28 mouse cellular contexts compared by ENCODE assay signal in genomic region chr6:92857761-92858160, GRCm38 (mm10). TPM values are rescaled to one million over a fixed set of nuclear protein-coding genes. Genes with fewer than 3 reads are reported as not detected.
A peak's percentile ranks its signal among the peaks of the same experiment; 100 is the strongest.
DNase-seq lines count a peak whose midpoint lies in the region; ATAC-seq lines count a peak whose summit lies in the region.
"Had no signal": no experiment of that assay in that cellular context is flagged by ENCODE, and none has a peak within 500 bp of the region (broad histone marks: within the 10 kb centered on the region; RNA-seq: fewer than 3 reads in every experiment).

No protein-coding gene starts in this region.

- H3K27me3 ChIP-seq in embryonic facial prominence, embryonic 12.5 days = no peaks in the 10 kb centered on the region
- no peaks in the 10 kb centered on the region for H3K27me3 ChIP-seq in embryonic facial prominence, embryonic 10.5 days (replicated peaks; ENCODE audit: low read depth, poor library complexity, severe bottlenecking)
- no peaks in the 10 kb centered on the region for H3K27me3 ChIP-seq in kidney, embryonic 16.5 days (ENCODE audit: insufficient read depth, low read length)
- H3K27me3 ChIP-seq: CH12.LX; forebrain, embryonic 13.5 days; forebrain, embryonic 15.5 days; Patski had no signal

- H3K9ac ChIP-seq in embryonic facial prominence, embryonic 12.5 days = no peak overlapping the region
- H3K9ac ChIP-seq in kidney, embryonic 16.5 days (replicated peaks; ENCODE audit: low read length) = no peak overlapping the region
- H3K9ac ChIP-seq: forebrain, embryonic 13.5 days; forebrain, embryonic 15.5 days; forebrain, postnatal 0 days had no signal

- H3K9me3 ChIP-seq in embryonic facial prominence, embryonic 12.5 days = no peaks in the 10 kb centered on the region
- no peaks in the 10 kb centered on the region for H3K9me3 ChIP-seq in embryonic facial prominence, embryonic 10.5 days
- no peaks in the 10 kb centered on the region for H3K9me3 ChIP-seq in kidney, embryonic 16.5 days (ENCODE audit: low read length)
- H3K9me3 ChIP-seq: forebrain, embryonic 13.5 days; forebrain, embryonic 15.5 days had no signal

- no peak overlapping the region for H3K27ac ChIP-seq in embryonic facial prominence, embryonic 12.5 days
- H3K27ac ChIP-seq in embryonic facial prominence, embryonic 10.5 days (replicated peaks) = no peak overlapping the region
- peak overlapping the region; percentile 17; the same call in 1 of the 2 replicates for H3K27ac ChIP-seq in kidney, embryonic 16.5 days (ENCODE audit: low read length)
- 0 out of 2 replicates have a peak overlapping the region, but pooled peaks have one; percentile 5 for H3K27ac ChIP-seq in brown adipose tissue, adult 24 weeks (replicated peaks; ENCODE audit: low read depth, low read length)
- H3K27ac ChIP-seq: forebrain, embryonic 13.5 days; forebrain, embryonic 15.5 days had no signal

- intact Hi-C loops in heart, postnatal 25 days (cut with DNase I) = no loop called here

- H3K36me3 ChIP-seq in embryonic facial prominence, embryonic 12.5 days = 0 out of 2 replicates have a peak, but pooled peaks cover 12% of the 10 kb centered on the region
- peaks cover 27% of the 10 kb centered on the region for H3K36me3 ChIP-seq in embryonic facial prominence, embryonic 10.5 days (replicated peaks)
- H3K36me3 ChIP-seq in kidney, embryonic 16.5 days (ENCODE audit: insufficient read depth, low read length) = peaks cover 29% of the 10 kb centered on the region
- H3K36me3 ChIP-seq: forebrain, embryonic 15.5 days; G1E had no signal

- no peak for DNase-seq in embryonic facial prominence, embryonic 10.5 days (ENCODE audit: low spot score)
- DNase-seq in heart, adult 11 months = peak; percentile 90
- DNase-seq in heart, postnatal 25 days (ENCODE audit: low spot score) = no peak
- no peak for DNase-seq in kidney, adult 9 months
- DNase-seq: adrenal gland, adult 8-10 months; adrenal gland, postnatal 14 days; adrenal gland, postnatal 36 days; B cell, adult 2 months; cerebellum, adult 11 months; cerebellum, adult 18-20 months; cerebellum, adult 8-10 months; cerebellum, postnatal 10 days; cerebellum, postnatal 25 days; forebrain, postnatal 0 days had no signal

- H3K4me2 ChIP-seq in embryonic facial prominence, embryonic 12.5 days (replicated peaks) = no peak overlapping the region
- H3K4me2 ChIP-seq in kidney, embryonic 16.5 days (replicated peaks; ENCODE audit: low read depth, low read length) = no peak overlapping the region
- H3K4me2 ChIP-seq: forebrain, embryonic 13.5 days; forebrain, embryonic 15.5 days had no signal

- peaks cover 4% of the 10 kb centered on the region; the same call in 1 of the 2 replicates for H3K4me1 ChIP-seq in embryonic facial prominence, embryonic 12.5 days
- H3K4me1 ChIP-seq in embryonic facial prominence, embryonic 10.5 days = peaks cover 21% of the 10 kb centered on the region
- H3K4me1 ChIP-seq in kidney, embryonic 16.5 days (ENCODE audit: insufficient read depth, low read length) = peaks cover 25% of the 10 kb centered on the region
- peaks cover 10% of the 10 kb centered on the region; the same call in 1 of the 2 replicates for H3K4me1 ChIP-seq in brown adipose tissue, adult 24 weeks (ENCODE audit: control insufficient read depth, insufficient read depth, insufficient read length, low read length)
- H3K4me1 ChIP-seq: forebrain, embryonic 13.5 days; forebrain, embryonic 15.5 days had no signal

- WGBS in embryonic facial prominence, embryonic 12.5 days = 92% methylated on average over 13 of the region's 13 CpGs
- WGBS in embryonic facial prominence, embryonic 10.5 days = 90% methylated on average over 13 of the region's 13 CpGs
- WGBS in kidney, embryonic 16.5 days = 89% methylated on average over 13 of the region's 13 CpGs

- 0 out of 2 replicates have a peak, but pooled peaks have one; percentile 41 for ATAC-seq in embryonic facial prominence, embryonic 12.5 days (ENCODE audit: insufficient number of reproducible peaks, insufficient read depth, low FRiP score, low TSS enrichment)
- no peak for ATAC-seq in kidney, embryonic 16.5 days (ENCODE audit: low FRiP score, low TSS enrichment)
- ATAC-seq: activated CD4-positive, CD25-positive, alpha-beta regulatory T cell, adult 4 months; CD4-positive, CD25-positive, alpha-beta regulatory T cell, adult 4 months; forebrain, embryonic 13.5 days; forebrain, embryonic 15.5 days; forebrain, postnatal 0 days; Patski had no signal

- no peak overlapping the region for H3K4me3 ChIP-seq in embryonic facial prominence, embryonic 12.5 days
- H3K4me3 ChIP-seq in embryonic facial prominence, embryonic 10.5 days = no peak overlapping the region
- no peak overlapping the region for H3K4me3 ChIP-seq in kidney, embryonic 16.5 days (ENCODE audit: low read length)
- no peak overlapping the region for H3K4me3 ChIP-seq in brown adipose tissue, adult 24 weeks (ENCODE audit: insufficient read depth, low read depth, low read length)
- H3K4me3 ChIP-seq: forebrain, embryonic 13.5 days; forebrain, embryonic 15.5 days had no signal

RNA-seq across cellular contexts. Expression of gene Gm15737, which starts 11.4 kb away (rescaled TPM):
- 0.13 and 0.15 TPM in 2 replicates for polyA plus RNA-seq in embryonic facial prominence, embryonic 12.5 days (2016; fragmentation: Nextera tagmentation; extraction: Ambion mirVana)
- polyA plus RNA-seq in embryonic facial prominence, embryonic 10.5 days (2016; fragmentation: Nextera tagmentation; extraction: Ambion mirVana) = not detected in 2 replicates
- total RNA-seq in heart, postnatal 25 days (2021) = under 1 TPM; 0.29 to 0.39 TPM
- polyA plus RNA-seq in kidney, embryonic 16.5 days (2015; fragmentation: Nextera tagmentation; extraction: Ambion mirVana) = 0.04 and 0.12 TPM in 2 replicates
- not detected in 2 replicates for polyA plus RNA-seq in brown adipose tissue, adult 24 weeks (2012; ENCODE audit: insufficient read depth, insufficient read length, missing spikeins)
- total RNA-seq: adrenal gland, adult 18-20 months; adrenal gland, postnatal 14 days; adrenal gland, postnatal 36 days; CH12.LX; forebrain, postnatal 0 days had no signal
- polyA plus RNA-seq: activated CD4-positive, CD25-positive, alpha-beta regulatory T cell, adult 4 months; CD4-positive, CD25-positive, alpha-beta regulatory T cell, adult 4 months; cortical plate, adult 2 months; embryonic facial prominence, embryonic 11.5 days; forebrain, embryonic 11.5 days; forebrain, embryonic 13.5 days; forebrain, embryonic 15.5 days; forebrain, postnatal 0 days; G1E had no signal

RNA-seq across cellular contexts. Expression of gene A730049H05Rik, which starts 41.5 kb away (rescaled TPM):
- polyA plus RNA-seq in embryonic facial prominence, embryonic 12.5 days (2016; fragmentation: Nextera tagmentation; extraction: Ambion mirVana) = 1.3 and 1.6 TPM in 2 replicates
- polyA plus RNA-seq in embryonic facial prominence, embryonic 10.5 days (2016; fragmentation: Nextera tagmentation; extraction: Ambion mirVana) = 1.5 TPM in 2 replicates
- under 1 TPM in 1 of 2 experiments, not detected in 1; 0.10 TPM for total RNA-seq in heart, postnatal 25 days (2021)
- 2.3 and 3.1 TPM in 2 replicates for polyA plus RNA-seq in kidney, embryonic 16.5 days (2015; fragmentation: Nextera tagmentation; extraction: Ambion mirVana)
- polyA plus RNA-seq in brown adipose tissue, adult 24 weeks (2012; ENCODE audit: insufficient read depth, insufficient read length, missing spikeins) = not detected in 2 replicates
- total RNA-seq: CH12.LX had no signal
- polyA plus RNA-seq: activated CD4-positive, CD25-positive, alpha-beta regulatory T cell, adult 4 months; CD4-positive, CD25-positive, alpha-beta regulatory T cell, adult 4 months; G1E had no signal

Comparison
In these comparisons a context has a peak if more than half of its experiments do, and no peak if none do; other contexts are left out.
1. H3K27ac ChIP-seq: peak in kidney, embryonic 16.5 days (single experiment) and brown adipose tissue, adult 24 weeks (single experiment); none in embryonic facial prominence, embryonic 12.5 days (single experiment) and embryonic facial prominence, embryonic 10.5 days (single experiment).